Mouse (Mus musculus) fibroblast of lung, adult 2 months (primary cell): Measurements from ENCODE around the gene Snx17.

Experiments
- DNase-seq: peaks from one replicate; pipeline ENCODE4 v3.0.0-alpha.2; 2011; ENCODE audit warnings: low read depth

The Snx17 gene

DNA sequence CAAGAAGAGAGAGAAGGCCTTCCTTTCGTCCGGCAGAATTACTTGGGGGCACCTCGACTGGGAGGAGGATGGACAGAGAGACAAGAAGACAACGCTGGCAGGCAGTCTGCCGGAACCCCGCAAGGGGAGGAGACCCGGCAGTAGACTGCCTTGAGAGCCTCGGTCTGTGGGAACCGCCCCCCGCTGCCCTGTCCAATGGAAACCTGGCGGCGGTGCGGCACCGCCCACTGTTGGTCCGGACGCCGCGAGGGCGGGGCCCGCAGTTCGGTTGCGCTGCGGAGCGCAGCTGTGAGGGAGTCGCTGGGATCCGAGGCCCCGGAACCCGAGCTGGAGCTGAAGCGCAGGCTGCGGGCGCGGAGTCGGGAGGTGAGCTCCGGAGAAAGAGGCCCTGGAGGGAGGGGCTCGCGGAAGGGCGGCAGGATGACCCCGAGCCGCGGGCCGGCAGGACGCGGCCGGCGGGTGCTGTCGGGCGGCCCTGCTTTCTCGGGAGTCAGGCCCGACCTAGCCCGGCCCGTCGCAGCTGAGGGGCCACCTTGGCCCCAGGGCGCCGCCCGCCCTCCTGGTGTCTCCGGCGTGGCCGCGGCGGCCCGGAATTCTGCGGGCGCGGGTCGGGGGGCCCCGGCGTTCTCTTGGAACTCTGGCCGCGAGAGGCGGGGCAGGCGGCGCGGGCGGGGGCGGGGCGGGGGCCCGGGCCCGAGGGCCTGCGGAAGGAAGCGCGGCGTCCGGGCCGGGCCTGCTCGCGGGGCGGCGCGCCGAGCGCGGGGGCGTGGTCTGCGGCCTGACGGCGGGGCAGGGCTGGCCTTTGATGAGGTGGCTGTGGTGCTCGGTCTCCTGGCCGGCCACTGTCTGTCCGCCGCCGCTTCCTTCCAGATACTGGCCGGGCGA lies 47.9 kb downstream of the Snx17 start, which contains the start of the genes Nrbp1 and Gm9970:
TSS of gene Nrbp1 (plus strand) at position 228 of the 885 bp plus-strand sequence.
TSS of gene Gm9970 (minus strand) at position 596 of the 885 bp plus-strand sequence.
- DNase-seq: peak; percentile 86

DNA sequence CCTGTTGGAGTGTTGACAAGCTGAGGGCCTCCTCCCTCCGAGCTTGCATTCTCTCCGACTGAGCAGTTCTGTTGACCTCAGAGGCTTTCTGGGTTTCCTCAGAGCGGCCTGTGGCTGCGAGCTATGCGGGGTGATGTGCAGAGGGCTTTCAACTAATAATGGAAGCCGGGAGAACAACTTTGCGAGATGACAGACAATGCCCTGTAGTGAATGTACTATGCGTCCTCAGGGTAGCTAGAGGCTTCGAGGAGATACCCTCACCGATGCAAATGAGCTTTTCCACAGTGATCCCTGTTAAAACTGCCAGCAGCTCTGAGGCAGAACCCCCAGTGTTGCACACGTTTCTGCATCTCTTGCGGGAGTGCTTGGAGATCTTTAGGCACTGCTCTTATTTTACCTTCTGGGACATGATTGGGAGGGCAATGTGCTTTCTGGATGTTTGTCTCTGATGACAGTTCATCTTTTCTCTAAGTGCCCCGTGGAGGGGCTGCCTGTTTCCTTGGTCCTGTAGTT lies 48.6 kb downstream of the Snx17 start:
- no peak for DNase-seq

GRCm38 (mm10) chr5:31242191-31242590 lies 49.2 kb downstream of the Snx17 start:
- no peak for DNase-seq
